Mouse (Mus musculus) forebrain, embryonic 16.5 days (tissue): Measurements from ENCODE around the gene Gtf3c1. TPM values are rescaled to one million over a fixed set of nuclear protein-coding genes. Genes with fewer than 3 reads are reported as not detected.
"Not testable (repeated sequence)": the region's sequence is repeated elsewhere in the genome, so short reads cannot be mapped to it uniquely, and the experiment has no call there.

ENCODE experiments used
- ATAC-seq: fragments of 200-750 bp; cut with Nextera tagmentation; 2 replicates; pipeline ENCODE4 v1.8.0; 2017; ENCODE audit warnings: mild to moderate bottlenecking, moderate library complexity
- H3K27ac ChIP-seq: fragments of 300-500 bp; sonication (generic); 2 replicates; pipeline ENCODE4 v1.5.1; 2014; ENCODE audit warnings: low read length, control low read depth
- H3K27me3 ChIP-seq: fragments of 300-500 bp; sonication (generic); replicated peaks from 2 replicates; pipeline ENCODE4 v1.6.1; 2014; ENCODE audit warnings: low read length; ENCODE audit not compliant: control insufficient read depth, insufficient read depth
- H3K36me3 ChIP-seq: fragments of 300-500 bp; sonication (generic); 2 replicates; pipeline ENCODE4 v1.6.1; 2014; ENCODE audit not compliant: control insufficient read depth, insufficient read depth
- H3K4me1 ChIP-seq: fragments of 300-500 bp; sonication (generic); replicated peaks from 2 replicates; pipeline ENCODE4 v1.6.1; 2014; ENCODE audit warnings: low read length; ENCODE audit not compliant: control insufficient read depth, insufficient read depth
- H3K4me2 ChIP-seq: fragments of 300-500 bp; sonication (generic); 2 replicates; pipeline ENCODE4 v1.6.1; 2014; ENCODE audit warnings: mild to moderate bottlenecking, low read length, control low read depth
- H3K4me3 ChIP-seq: fragments of 300-500 bp; sonication (generic); replicated peaks from 2 replicates; pipeline ENCODE4 v1.5.1; 2014; ENCODE audit warnings: mild to moderate bottlenecking, low read length, control low read depth
- H3K9ac ChIP-seq: fragments of 300-500 bp; sonication (generic); replicated peaks from 2 replicates; pipeline ENCODE4 v1.6.1; 2014; ENCODE audit warnings: low read depth, low read length, control low read depth
- H3K9me3 ChIP-seq: fragments of 300-500 bp; sonication (generic); 2 replicates; pipeline ENCODE4 v1.6.1; 2016; ENCODE audit warnings: low read length; ENCODE audit not compliant: control insufficient read depth
- WGBS: fragments of 180-500 bp; shearing (Covaris S2); extraction: QIAGEN DNeasy Blood & Tissue Kit; methylation state at CpG from one replicate; pipeline ENCODE4 v1.1.7; 2014; 5-methylcytosine and 5-hydroxymethylcytosine counted together
- polyA plus RNA-seq: library from polyadenylated mRNA; unstranded; fragments of >200 nt; fragmentation: Nextera tagmentation; extraction: Ambion mirVana; gene quantifications from 2 replicates; pipeline ENCODE4 v1.2.1, GENCODE M21; 2015

Gene Gtf3c1
- polyA plus RNA-seq, 1 experiment from 2014 or later, result 42.4 TPM

- no peaks in the 10 kb centered on the region for H3K36me3 ChIP-seq
- H3K4me2 ChIP-seq, result no peak overlapping the region
- no peak overlapping the region for H3K27ac ChIP-seq
- H3K9me3 ChIP-seq, result no peaks in the 10 kb centered on the region
- peaks cover 9% of the 10 kb centered on the region for H3K4me1 ChIP-seq
- H3K27me3 ChIP-seq, result no peaks in the 10 kb centered on the region
- no peak overlapping the region for H3K9ac ChIP-seq
- ATAC-seq, result no peak
- H3K4me3 ChIP-seq, result no peak overlapping the region
- 80% methylated on average over 2 of the region's 2 CpGs for WGBS
Measured at GRCm38 (mm10) chr7:125716724-125717123, 9.1 kb upstream of the Gtf3c1 start.

GRCm38 (mm10) chr7:125714803-125715202 is 7.2 kb upstream of the Gtf3c1 start:
- Histone ChIP-seq H3K4me1 (peaks cover 4% of the 10 kb centered on the region; the same call in 1 of the 2 replicates), H3K4me2 (no peak overlapping the region), H3K36me3 (no peaks in the 10 kb centered on the region), H3K9ac (no peak overlapping the region), H3K27ac (no peak overlapping the region), H3K27me3 (no peaks in the 10 kb centered on the region), H3K9me3 (no peaks in the 10 kb centered on the region), H3K4me3 (no peak overlapping the region)
- WGBS, result 86% methylated on average over 3 of the region's 3 CpGs
- ATAC-seq, result no peak

- not testable (repeated sequence) for H3K9me3 ChIP-seq, H3K4me1 ChIP-seq, H3K36me3 ChIP-seq, ATAC-seq, H3K4me2 ChIP-seq, H3K27ac ChIP-seq, H3K4me3 ChIP-seq, H3K27me3 ChIP-seq, H3K9ac ChIP-seq
- WGBS, result 93% methylated on average over 6 of the region's 7 CpGs
Measured at GRCm38 (mm10) chr7:125713542-125714055, 6.0 kb upstream of the Gtf3c1 start.

- H3K27me3 ChIP-seq, result no peaks in the 10 kb centered on the region
- peak overlapping the region; percentile 84 for H3K9ac ChIP-seq
- no peaks in the 10 kb centered on the region for H3K9me3 ChIP-seq
- H3K27ac ChIP-seq, result peak overlapping the region; percentile 41; the same call in 1 of the 2 replicates
- 2% methylated on average over 15 of the region's 15 CpGs for WGBS
- peak overlapping the region; percentile 98 for H3K4me3 ChIP-seq
- H3K36me3 ChIP-seq, result peaks cover 3% of the 10 kb centered on the region; the same call in 1 of the 2 replicates
- H3K4me1 ChIP-seq, result peaks cover 39% of the 10 kb centered on the region
- ATAC-seq, result no peak
- H3K4me2 ChIP-seq, result peak overlapping the region; percentile 65
Measured at GRCm38 (mm10) chr7:125708100-125708499, 520 bp upstream of the Gtf3c1 start.

- peak overlapping the region; percentile 91 for H3K4me2 ChIP-seq
Measured at GRCm38 (mm10) chr7:125707186-125707585, 394 bp downstream of the Gtf3c1 start.

GRCm38 (mm10) chr7:125702791-125703190 is 4.8 kb downstream of the Gtf3c1 start:
- no peak for ATAC-seq
- no peak overlapping the region for H3K4me2 ChIP-seq
- WGBS, result 95% methylated on average over 1 of the region's 1 CpGs

More at GRCm38 (mm10) chr7:125707186-125707585, 394 bp downstream of the Gtf3c1 start:
- no peaks in the 10 kb centered on the region for H3K9me3 ChIP-seq
- 0% methylated on average over 24 of the region's 24 CpGs for WGBS
- peaks cover 39% of the 10 kb centered on the region for H3K4me1 ChIP-seq
- no peaks in the 10 kb centered on the region for H3K27me3 ChIP-seq
- H3K36me3 ChIP-seq, result peaks cover 11% of the 10 kb centered on the region
- peak overlapping the region; percentile 98 for H3K4me3 ChIP-seq
- peak overlapping the region; percentile 89 for H3K9ac ChIP-seq
- H3K27ac ChIP-seq, result peak overlapping the region; percentile 88
- ATAC-seq, result peak; percentile 76

GRCm38 (mm10) chr7:125694056-125694455 is 13.5 kb downstream of the Gtf3c1 start:
- H3K27ac ChIP-seq, result no peak overlapping the region; the same call in 1 of the 2 replicates
- ATAC-seq, result peak; percentile 73
- no peak overlapping the region for H3K4me2 ChIP-seq
- H3K9me3 ChIP-seq, result peaks cover 2% of the 10 kb centered on the region; the same call in 1 of the 2 replicates
- H3K4me1 ChIP-seq, result peaks cover 4% of the 10 kb centered on the region; the same call in 1 of the 2 replicates
- no peak overlapping the region for H3K9ac ChIP-seq
- WGBS, result 62% methylated on average over 5 of the region's 5 CpGs
- H3K27me3 ChIP-seq, result no peaks in the 10 kb centered on the region
- H3K4me3 ChIP-seq, result no peak overlapping the region
- H3K36me3 ChIP-seq, result peaks cover 72% of the 10 kb centered on the region

More at GRCm38 (mm10) chr7:125702791-125703190, 4.8 kb downstream of the Gtf3c1 start:
- Histone ChIP-seq H3K36me3 (peaks cover 44% of the 10 kb centered on the region), H3K9me3 (peaks cover 2% of the 10 kb centered on the region; the same call in 1 of the 2 replicates), H3K9ac (no peak overlapping the region), H3K4me1 (peaks cover 25% of the 10 kb centered on the region), H3K27ac (no peak overlapping the region), H3K27me3 (no peaks in the 10 kb centered on the region), H3K4me3 (no peak overlapping the region)

GRCm38 (mm10) chr7:125690516-125690915 is 17.1 kb downstream of the Gtf3c1 start:
- no peak overlapping the region for H3K4me3 ChIP-seq
- no peaks in the 10 kb centered on the region for H3K27me3 ChIP-seq
- H3K4me2 ChIP-seq, result no peak overlapping the region
- ATAC-seq, result no peak
- H3K27ac ChIP-seq, result no peak overlapping the region
- peaks cover 50% of the 10 kb centered on the region for H3K36me3 ChIP-seq
- peaks cover 4% of the 10 kb centered on the region; the same call in 1 of the 2 replicates for H3K4me1 ChIP-seq
- 91% methylated on average over 4 of the region's 4 CpGs for WGBS
- H3K9me3 ChIP-seq, result no peaks in the 10 kb centered on the region
- H3K9ac ChIP-seq, result no peak overlapping the region

- Histone ChIP-seq H3K9ac (no peak overlapping the region), H3K4me2 (no peak overlapping the region), H3K27ac (no peak overlapping the region), H3K27me3 (no peaks in the 10 kb centered on the region), H3K4me3 (no peak overlapping the region), H3K36me3 (peaks cover 40% of the 10 kb centered on the region), H3K9me3 (no peaks in the 10 kb centered on the region), H3K4me1 (no peaks in the 10 kb centered on the region)
- 72% methylated on average over 9 of the region's 9 CpGs for WGBS
- no peak for ATAC-seq
Measured at GRCm38 (mm10) chr7:125679936-125680335, 27.6 kb downstream of the Gtf3c1 start.
